Mouse (Mus musculus) heart, adult 2 months (tissue): ENCODE measurements around the gene Frmd8.

Experiments
- CTCF ChIP-seq: fragments of 200-600 bp; IDR thresholded peaks from 2 replicates; pipeline ENCODE4 v1.8.1; 2022; ENCODE audit warnings: antibody characterized with exemption, mild to moderate bottlenecking, moderate library complexity
- EP300 ChIP-seq: fragments of 200-500 bp; IDR thresholded peaks from 2 replicates; pipeline ENCODE4 v1.6.1; 2011; ENCODE audit warnings: low read depth, low read length, control low read depth; ENCODE audit not compliant: insufficient read depth
- POLR2A ChIP-seq: fragments of 200-500 bp; IDR thresholded peaks from 2 replicates; pipeline ENCODE4 v1.6.1; 2011; ENCODE audit warnings: mild to moderate bottlenecking, low read depth, low read length, control low read depth; ENCODE audit not compliant: insufficient read depth

DNA sequence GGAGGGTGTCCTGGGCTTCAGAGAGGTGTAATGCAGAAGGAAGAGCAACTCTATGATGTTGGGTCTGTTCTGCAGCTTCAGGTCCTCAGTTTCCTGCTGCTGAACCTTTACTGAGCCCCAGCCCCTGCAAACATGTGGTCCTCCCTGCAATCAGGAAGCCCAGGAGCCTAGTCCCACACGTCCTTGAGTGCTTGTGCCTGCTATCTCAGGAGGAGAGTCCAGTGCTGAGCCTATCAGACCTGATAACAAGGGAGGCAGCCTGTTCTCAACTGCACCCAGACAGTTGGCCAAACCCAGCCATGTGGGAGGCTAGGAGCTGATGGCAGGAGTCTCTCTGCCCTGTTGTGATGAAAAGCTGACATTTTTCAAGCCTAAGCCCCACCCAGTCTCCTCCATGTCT lies 8.9 kb upstream of the Frmd8 start:
- no peak for TF ChIP-seq POLR2A
- TF ChIP-seq CTCF, result no peak
- TF ChIP-seq EP300, result no peak
